Mouse (Mus musculus) layer of hippocampus, adult 8-10 months (tissue): ENCODE measurements around the gene Fam124a. TPM values are rescaled to one million over a fixed set of nuclear protein-coding genes. Genes with fewer than 3 reads are reported as not detected.

Experiments used
- DNase-seq, 2 experiments: peaks; one replicate each; pipeline ENCODE4 v3.0.0; 2022; ENCODE audit warnings: low spot score in 2 of 2
- total RNA-seq, 4 experiments: library from RNA; stranded (reverse); gene quantifications; 2 replicates each; pipeline ENCODE4 v1.2.4; 2022

Fam124a gene
- total RNA-seq, 4 experiments from 2014 or later, result 12.8 to 15.6 (median 13.7) TPM

- no peak for DNase-seq
Observed at GRCm38 (mm10) chr14:62657469-62657868, 101.9 kb downstream of the Fam124a start.

Other genes starting within 250 kb of the Fam124a start
- under 1 TPM; 0.16 to 0.43 (median 0.23) TPM for gene Gucy1b2, start 99.4 kb upstream of the Fam124a start, total RNA-seq
- gene Gm4131, start 11.2 kb downstream of the Fam124a start, total RNA-seq, result not detected
- gene Serpine3, start 107.9 kb downstream of the Fam124a start, total RNA-seq, result not detected
- gene Ints6, start 205.4 kb downstream of the Fam124a start, total RNA-seq, result 10 to 100 TPM; 32.8 to 51.3 (median 42.3) TPM